Mouse (Mus musculus) thymus, postnatal 14 days (tissue): ENCODE results near the gene Nkain4.

Source experiments
- DNase-seq: peaks from one replicate; pipeline ENCODE4 v3.0.0; 2021

Nkain4 gene

GRCm38 (mm10) chr2:180954061-180955047 is at the start of gene Nkain4:
Nkain4 (minus strand) TSS chr2:180954699.
- peak; percentile 8 for DNase-seq

- DNase-seq = no peak
These were observed 42.4 kb upstream of the Nkain4 start for GRCm38 (mm10) chr2:180996905-180997304.

GRCm38 (mm10) chr2:180996436-180996835 is 41.9 kb upstream of the Nkain4 start:
- DNase-seq = peak; percentile 24

- DNase-seq = no peak
These were observed 41.0 kb upstream of the Nkain4 start for GRCm38 (mm10) chr2:180995457-180995856.

GRCm38 (mm10) chr2:180994360-180994759 is 39.9 kb upstream of the Nkain4 start:
- no peak for DNase-seq

GRCm38 (mm10) chr2:180990347-180990746 is 35.8 kb upstream of the Nkain4 start:
- DNase-seq = no peak

GRCm38 (mm10) chr2:180988948-180989347 is 34.4 kb upstream of the Nkain4 start:
- no peak for DNase-seq

- no peak for DNase-seq
These were observed 33.9 kb upstream of the Nkain4 start for GRCm38 (mm10) chr2:180988347-180988913.

GRCm38 (mm10) chr2:180987432-180988030 is 33.0 kb upstream of the Nkain4 start:
- no peak for DNase-seq

- DNase-seq = no peak
These were observed 32.5 kb upstream of the Nkain4 start for GRCm38 (mm10) chr2:180987001-180987400.

- no peak for DNase-seq
These were observed 31.9 kb upstream of the Nkain4 start, which contains the start of gene Col20a1 for GRCm38 (mm10) chr2:180986449-180986848. Col20a1 (plus strand) TSS chr2:180986535.

GRCm38 (mm10) chr2:180985635-180986034 is 31.1 kb upstream of the Nkain4 start:
- DNase-seq = no peak

- DNase-seq = no peak
These were observed 26.6 kb upstream of the Nkain4 start for GRCm38 (mm10) chr2:180981133-180981532.

- DNase-seq = peak; percentile 89
These were observed 12.7 kb upstream of the Nkain4 start, which contains the start of gene Arfgap1 for GRCm38 (mm10) chr2:180967010-180967763. Arfgap1 (plus strand) TSS chr2:180967225.

- DNase-seq = peak; percentile 28
These were observed 11.8 kb upstream of the Nkain4 start for GRCm38 (mm10) chr2:180966092-180966882.

- DNase-seq = peak; percentile 68
These were observed 9.5 kb upstream of the Nkain4 start for GRCm38 (mm10) chr2:180963956-180964355.

GRCm38 (mm10) chr2:180962616-180963308 is 8.3 kb upstream of the Nkain4 start:
- no peak for DNase-seq

GRCm38 (mm10) chr2:180960187-180960586 is 5.7 kb upstream of the Nkain4 start:
- DNase-seq = no peak

- DNase-seq = no peak
These were observed 5.1 kb upstream of the Nkain4 start for GRCm38 (mm10) chr2:180959605-180960004.

GRCm38 (mm10) chr2:180953638-180954037 is 861 bp downstream of the Nkain4 start:
- no peak for DNase-seq

GRCm38 (mm10) chr2:180952731-180953171 is 1.7 kb downstream of the Nkain4 start:
- no peak for DNase-seq
